Mouse (Mus musculus): ENCODE results near the gene Por.

DNA sequence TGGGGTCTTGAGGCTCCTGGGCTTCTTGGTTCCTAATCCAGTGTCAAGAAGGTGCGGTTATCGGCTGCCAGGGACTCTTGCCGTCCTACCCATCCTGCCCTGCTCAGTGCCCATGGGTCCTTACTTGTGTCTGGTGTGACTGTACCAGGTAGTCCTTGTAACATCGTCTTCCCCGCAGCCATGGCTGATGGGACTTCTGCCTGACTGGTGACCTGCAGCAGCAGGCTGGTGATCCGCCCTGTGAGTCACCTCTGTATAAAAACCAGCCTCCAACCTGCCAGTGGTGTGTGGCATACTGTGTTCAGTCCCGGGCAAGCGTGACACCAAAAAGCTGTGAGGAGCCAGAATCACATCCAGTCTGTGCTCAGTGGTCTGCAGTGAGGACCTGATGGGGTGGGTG is 26.0 kb upstream of the Por start:
- TF ChIP-seq CHD2 (IDR thresholded peaks at IDR 0.05; ENCODE audit: low read depth, low read length), result no peak
- TF ChIP-seq ZC3H11A (IDR thresholded peaks at IDR 0.05; ENCODE audit: borderline replicate concordance, low read depth, low read length), result no peak
- TF ChIP-seq ZNF384 (IDR thresholded peaks at IDR 0.05; ENCODE audit: low read depth, low read length), result no peak
- no peak for TF ChIP-seq HCFC1 (IDR thresholded peaks at IDR 0.05; ENCODE audit: borderline replicate concordance, insufficient read depth, low read length)
